Mouse (Mus musculus) G1E (cell line): ENCODE measurements around the gene Bik.

ENCODE experiments used
- CTCF ChIP-seq: IDR thresholded peaks from 2 replicates; pipeline ENCODE4 v1.5.1; 2012; ENCODE audit warnings: low read depth, low read length, inconsistent platforms, mixed read lengths
- GATA1 ChIP-seq: IDR thresholded peaks from 2 replicates; pipeline ENCODE4 v1.6.1; 2012; ENCODE audit warnings: borderline replicate concordance, low read length, inconsistent platforms, mixed read lengths
- TAL1 ChIP-seq: conservative IDR thresholded peaks from 2 replicates; pipeline ENCODE4 v1.6.1; 2012; ENCODE audit warnings: low read depth, low read length, inconsistent platforms, mixed read lengths

DNA sequence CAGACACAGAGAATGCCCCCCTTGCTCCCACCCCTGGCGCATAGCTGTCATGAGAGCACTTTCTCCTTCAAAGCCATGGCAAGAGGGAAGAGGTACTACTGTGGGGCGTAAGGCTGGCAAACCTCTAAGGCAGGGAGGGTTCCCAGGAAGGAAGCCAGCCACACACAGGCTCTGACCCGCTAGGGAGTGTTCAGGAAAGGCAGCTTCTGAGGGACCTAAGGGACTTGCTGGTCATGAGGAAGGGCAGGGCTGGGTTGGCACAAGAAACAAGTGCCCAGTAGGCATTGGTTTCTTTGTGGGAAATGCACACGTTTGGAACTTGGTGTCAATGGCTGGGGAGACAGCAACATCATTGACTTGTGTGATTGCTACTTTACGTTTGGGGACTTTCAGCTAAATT lies 39.3 kb downstream of the Bik start:
- TF ChIP-seq CTCF (no peak), GATA1 (no peak), TAL1 (no peak)
